Mouse (Mus musculus) lung, embryonic 14.5 days (tissue): Measurements from ENCODE around the gene Efs. TPM values are rescaled to one million over a fixed set of nuclear protein-coding genes. Genes with fewer than 3 reads are reported as not detected.

ENCODE experiments used
- ATAC-seq: fragments of 200-750 bp; cut with Nextera tagmentation; 2 replicates; pipeline ENCODE4 v1.8.0; 2017; ENCODE audit warnings: mild to moderate bottlenecking, moderate TSS enrichment, moderate library complexity; ENCODE audit not compliant: insufficient read depth
- DNase-seq: peaks from one replicate; pipeline ENCODE4 v3.0.0-alpha.2; 2015
- H3K27ac ChIP-seq: fragments of 300-500 bp; sonication (generic); 2 replicates; pipeline ENCODE4 v1.5.1; 2014; ENCODE audit warnings: low read depth, mild to moderate bottlenecking, moderate library complexity
- H3K27me3 ChIP-seq: fragments of 300-500 bp; sonication (generic); 2 replicates; pipeline ENCODE4 v1.6.1; 2014; ENCODE audit warnings: low read length, control low read depth; ENCODE audit not compliant: insufficient read depth
- H3K36me3 ChIP-seq: fragments of 300-500 bp; sonication (generic); 2 replicates; pipeline ENCODE4 v1.6.1; 2014; ENCODE audit warnings: control low read depth; ENCODE audit not compliant: insufficient read depth
- H3K4me1 ChIP-seq: fragments of 300-500 bp; sonication (generic); 2 replicates; pipeline ENCODE4 v1.6.1; 2014; ENCODE audit warnings: antibody characterized with exemption, control low read depth; ENCODE audit not compliant: insufficient read depth
- H3K4me2 ChIP-seq: fragments of 300-500 bp; sonication (generic); 2 replicates; pipeline ENCODE4 v1.6.1; 2014; ENCODE audit warnings: mild to moderate bottlenecking
- H3K4me3 ChIP-seq: fragments of 300-500 bp; sonication (generic); 2 replicates; pipeline ENCODE4 v1.5.1; 2014; ENCODE audit warnings: low read depth, low read length
- H3K9ac ChIP-seq: fragments of 300-500 bp; sonication (generic); 2 replicates; pipeline ENCODE4 v1.6.1; 2014
- H3K9me3 ChIP-seq: fragments of 300-500 bp; sonication (generic); 2 replicates; pipeline ENCODE4 v1.6.1; 2016; ENCODE audit warnings: low read depth, low read length, control low read depth
- CTCF ChIP-seq: IDR thresholded peaks from 2 replicates; pipeline ENCODE4 v1.5.1; 2016; ENCODE audit warnings: antibody characterized with exemption, low read depth
- WGBS: fragments of 180-500 bp; shearing (Covaris S2); extraction: QIAGEN DNeasy Blood & Tissue Kit; methylation state at CpG from one replicate; pipeline ENCODE4 v1.1.7; 2014; 5-methylcytosine and 5-hydroxymethylcytosine counted together
- polyA plus RNA-seq: library from polyadenylated mRNA; unstranded; fragments of >200 nt; fragmentation: Nextera tagmentation; extraction: Ambion mirVana; gene quantifications from 2 replicates; pipeline ENCODE4 v1.2.1, GENCODE M21; 2014

Efs gene
- polyA plus RNA-seq, 1 experiment from 2014 or later, result 33.7 TPM

- H3K9ac ChIP-seq, result no peak overlapping the region
- H3K9me3 ChIP-seq, result no peaks in the 10 kb centered on the region
- H3K4me2 ChIP-seq, result no peak overlapping the region
- no peaks in the 10 kb centered on the region for H3K4me1 ChIP-seq
- no peaks in the 10 kb centered on the region for H3K27me3 ChIP-seq
- ATAC-seq (no peak), DNase-seq (no peak)
- H3K36me3 ChIP-seq, result no peaks in the 10 kb centered on the region
- 72% methylated on average over 15 of the region's 15 CpGs for WGBS
- H3K4me3 ChIP-seq, result no peak overlapping the region
- no peak overlapping the region for H3K27ac ChIP-seq
- no peak for TF ChIP-seq CTCF
These were observed 12.7 kb upstream of the Efs start for GRCm38 (mm10) chr14:54938431-54939219.

- H3K4me2 ChIP-seq, result no peak overlapping the region
- no peaks in the 10 kb centered on the region for H3K27me3 ChIP-seq
- no peak overlapping the region for H3K4me3 ChIP-seq
- H3K9ac ChIP-seq, result no peak overlapping the region
- 83% methylated on average over 16 of the region's 16 CpGs for WGBS
- H3K9me3 ChIP-seq, result no peaks in the 10 kb centered on the region
- DNase-seq, result no peak
- no peak for ATAC-seq
- no peaks in the 10 kb centered on the region; the same call in 1 of the 2 replicates for H3K4me1 ChIP-seq
- no peaks in the 10 kb centered on the region for H3K36me3 ChIP-seq
- no peak overlapping the region for H3K27ac ChIP-seq
- TF ChIP-seq CTCF, result no peak
These were observed 11.6 kb upstream of the Efs start for GRCm38 (mm10) chr14:54937361-54938182.

- no peak for TF ChIP-seq CTCF
- Histone ChIP-seq H3K4me1 (no peaks in the 10 kb centered on the region; the same call in 1 of the 2 replicates), H3K36me3 (no peaks in the 10 kb centered on the region), H3K27me3 (no peaks in the 10 kb centered on the region), H3K9me3 (no peaks in the 10 kb centered on the region), H3K4me3 (no peak overlapping the region), H3K4me2 (no peak overlapping the region), H3K27ac (peak overlapping the region; percentile 24; the same call in 1 of the 2 replicates), H3K9ac (no peak overlapping the region)
- WGBS, result 41% methylated on average over 6 of the region's 6 CpGs
- ATAC-seq (no peak), DNase-seq (no peak)
These were observed 10.9 kb upstream of the Efs start for GRCm38 (mm10) chr14:54936831-54937160.

GRCm38 (mm10) chr14:54935904-54936830 lies 10.2 kb upstream of the Efs start, which contains the start of gene Cmtm5:
TSS of gene Cmtm5 (plus strand) at chr14:54936261.
- Histone ChIP-seq H3K36me3 (no peaks in the 10 kb centered on the region), H3K4me3 (no peak within 1 kb of the TSS), H3K4me2 (no peak within 1 kb of the TSS), H3K4me1 (no peaks in the 10 kb centered on the region; the same call in 1 of the 2 replicates), H3K9ac (no peak within 1 kb of the TSS), H3K27me3 (no peaks in the 10 kb centered on the region), H3K27ac (peak within 1 kb of the TSS; percentile 24; the same call in 1 of the 2 replicates), H3K9me3 (no peaks in the 10 kb centered on the region)
- TF ChIP-seq CTCF, result peak; percentile 13; the same call in 1 of the 2 replicates
- ATAC-seq (no peak), DNase-seq (no peak)
- 32% methylated on average over 8 of the region's 8 CpGs for WGBS

- Histone ChIP-seq H3K4me3 (no peak within 1 kb of the TSS), H3K27ac (no peak within 1 kb of the TSS), H3K9me3 (no peaks in the 10 kb centered on the region), H3K36me3 (no peaks in the 10 kb centered on the region), H3K27me3 (no peaks in the 10 kb centered on the region; the same call in 1 of the 2 replicates), H3K4me1 (no peaks in the 10 kb centered on the region; the same call in 1 of the 2 replicates), H3K4me2 (no peak within 1 kb of the TSS), H3K9ac (no peak within 1 kb of the TSS)
- DNase-seq (peak; percentile 60), ATAC-seq (peak; percentile 55; the same call in 1 of the 2 replicates)
- no peak for TF ChIP-seq CTCF
- 25% methylated on average over 6 of the region's 6 CpGs for WGBS
These were observed 6.8 kb upstream of the Efs start, which contains the start of gene Il25 for GRCm38 (mm10) chr14:54932645-54933150. TSS of gene Il25 (plus strand) at chr14:54932695.

- Histone ChIP-seq H3K27me3 (peaks cover 7% of the 10 kb centered on the region; the same call in 1 of the 2 replicates), H3K4me1 (no peaks in the 10 kb centered on the region; the same call in 1 of the 2 replicates), H3K4me3 (no peak overlapping the region), H3K27ac (no peak overlapping the region), H3K9ac (no peak overlapping the region), H3K4me2 (no peak overlapping the region), H3K9me3 (no peaks in the 10 kb centered on the region), H3K36me3 (no peaks in the 10 kb centered on the region)
- DNase-seq (no peak), ATAC-seq (no peak)
- WGBS, result 21% methylated on average over 2 of the region's 2 CpGs
- TF ChIP-seq CTCF, result no peak
These were observed 4.5 kb upstream of the Efs start for GRCm38 (mm10) chr14:54930431-54930830.
